Mouse (Mus musculus) stomach, postnatal 0 days (tissue): ENCODE measurements around the gene Klk11.

ENCODE experiments used
- CTCF ChIP-seq: IDR thresholded peaks from 2 replicates; pipeline ENCODE4 v1.5.1; 2016; ENCODE audit warnings: antibody characterized with exemption, low read depth, mild to moderate bottlenecking, moderate library complexity
- EP300 ChIP-seq: optimal IDR thresholded peaks from 2 replicates; pipeline ENCODE3; 2016; ENCODE audit warnings: antibody characterized with exemption

DNA sequence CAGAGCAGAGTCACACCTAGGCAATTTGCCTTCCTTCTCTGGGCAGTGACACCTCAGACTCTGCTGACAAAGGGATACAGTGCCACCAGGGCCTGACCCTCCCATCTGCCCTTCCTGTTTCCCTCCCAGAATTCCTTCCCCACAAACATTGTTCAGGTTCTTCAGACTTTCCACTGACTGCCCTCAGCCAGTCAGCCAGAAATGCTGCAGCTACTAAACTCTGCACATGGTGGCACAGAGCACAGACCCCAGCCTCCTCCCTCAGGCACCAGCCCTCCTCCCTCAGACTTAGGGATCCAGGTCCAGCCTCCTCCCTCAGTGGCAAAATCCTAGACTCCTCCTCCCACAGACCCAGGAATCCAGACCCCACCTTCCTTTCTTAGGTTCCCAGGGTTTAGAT lies 42.3 kb downstream of the Klk11 start:
- TF ChIP-seq CTCF (no peak), EP300 (no peak)
